Mouse (Mus musculus): ENCODE data around the gene Pik3r4.
A peak's percentile ranks its signal among the peaks of the same experiment; 100 is the strongest.
"Not testable (repeated sequence)": the region's sequence is repeated elsewhere in the genome, so short reads cannot be mapped to it uniquely, and the experiment has no call there.

- not testable (repeated sequence) for TF ChIP-seq EP300 (IDR thresholded peaks at IDR 0.05; ENCODE audit: low read depth)
- peak; percentile 86 for TF ChIP-seq CTCF (IDR thresholded peaks at IDR 0.05; ENCODE audit: low read depth)
Observed at GRCm38 (mm10) chr9:105617274-105617673, 25.5 kb upstream of the Pik3r4 start.

Measured in heart, postnatal 0 days (tissue).